In the genomic region with DNA sequence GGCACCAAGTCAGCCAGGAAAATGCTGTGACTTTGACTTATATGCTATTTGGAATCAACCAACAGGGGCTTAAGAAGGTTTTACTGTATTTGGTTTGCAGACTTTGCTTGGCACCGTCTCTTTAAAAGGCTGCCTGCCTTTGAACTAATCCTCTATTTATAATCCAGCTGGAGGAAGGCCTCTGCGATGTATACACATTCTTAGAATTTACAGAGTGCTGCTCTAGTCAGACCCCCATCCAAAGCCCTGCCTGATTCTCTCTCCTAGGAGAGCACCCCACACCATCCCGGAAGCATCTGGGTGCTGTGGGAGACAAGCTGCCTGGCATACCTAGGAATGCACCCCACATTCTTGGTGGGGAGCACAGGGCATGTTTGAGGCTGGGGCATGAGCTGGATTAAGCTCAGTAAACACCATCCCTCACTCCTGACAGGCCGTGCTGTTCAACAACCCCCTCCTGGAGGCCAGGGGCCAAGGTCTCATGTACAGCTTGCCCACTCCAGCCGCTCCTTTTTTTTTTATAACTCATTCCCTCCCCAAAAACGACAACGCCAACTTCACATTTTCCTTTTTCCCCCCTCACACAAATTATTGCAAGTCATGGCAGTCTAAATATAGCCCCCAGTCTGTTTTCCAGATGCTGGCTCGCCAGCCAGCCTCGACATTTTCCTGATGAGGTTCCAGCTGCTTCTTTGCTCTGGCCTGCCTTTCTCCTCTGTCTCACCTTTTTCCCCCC, we compare ENCODE assay signal across 10 mouse cellular contexts.
A peak's percentile ranks its signal among the peaks of the same experiment; 100 is the strongest.
DNase-seq lines count a peak whose midpoint lies in the region; ATAC-seq and TF ChIP-seq lines count a peak whose summit lies in the region.
"Had no signal": no experiment of that assay in that cellular context is flagged by ENCODE, and none has a peak within 500 bp of the region (broad histone marks: within the 10 kb centered on the region; RNA-seq: fewer than 3 reads in every experiment).

No protein-coding gene starts in this region.

- no peak overlapping the region for H3K4me3 ChIP-seq in kidney, embryonic 14.5 days (ENCODE audit: low read length)
- H3K4me3 ChIP-seq in embryonic facial prominence, embryonic 15.5 days (replicated peaks): no peak overlapping the region
- no peak overlapping the region for H3K4me3 ChIP-seq in intestine, embryonic 14.5 days (ENCODE audit: low read depth, low read length)
- no peak overlapping the region for H3K4me3 ChIP-seq in midbrain, embryonic 14.5 days (replicated peaks; ENCODE audit: low read depth, low read length)
- no peak overlapping the region for H3K4me3 ChIP-seq in thymus, adult 2 months (ENCODE audit: control insufficient read depth, insufficient read depth, low read length)
- H3K4me3 ChIP-seq: erythroblast, embryonic 14.5 days had no signal

- no peak for ATAC-seq in kidney, embryonic 14.5 days (ENCODE audit: low FRiP score, low TSS enrichment)
- 0 out of 2 replicates have a peak, but pooled peaks have one; percentile 32 for ATAC-seq in embryonic facial prominence, embryonic 15.5 days (ENCODE audit: insufficient number of reproducible peaks, low FRiP score, low TSS enrichment, low read depth)
- ATAC-seq in intestine, embryonic 14.5 days (replicated peaks; ENCODE audit: low FRiP score, low TSS enrichment, low read depth): peak; percentile 80
- no peak for ATAC-seq in midbrain, embryonic 14.5 days (ENCODE audit: low FRiP score, low TSS enrichment)

- DNase-seq in kidney, adult 11 months: no peak
- DNase-seq in intestine, embryonic 14.5 days (ENCODE audit: low spot score): peak; percentile 80
- DNase-seq in midbrain, embryonic 14.5 days: peak; percentile 51
- DNase-seq in retina, postnatal 1 day: no peak
- DNase-seq in thymus, adult 2 months: no peak
- no peak for DNase-seq in kidney, postnatal 10 days
- DNase-seq: kidney, postnatal 36 days had no signal

- WGBS in kidney, embryonic 14.5 days: 32% methylated on average over 9 of the region's 9 CpGs
- whole genome bisulfite sequencing in embryonic facial prominence, embryonic 15.5 days: 9% methylated on average over 9 of the region's 9 CpGs
- 5% methylated on average over 9 of the region's 9 CpGs for WGBS in intestine, embryonic 14.5 days
- WGBS in midbrain, embryonic 14.5 days: 53% methylated on average over 9 of the region's 9 CpGs
- WGBS in thymus, adult 2 months: 60% methylated on average over 9 of the region's 9 CpGs

- peak overlapping the region; percentile 66 for H3K27ac ChIP-seq in kidney, embryonic 14.5 days (ENCODE audit: low read depth, low read length)
- H3K27ac ChIP-seq in embryonic facial prominence, embryonic 15.5 days (replicated peaks): peak overlapping the region; percentile 87
- H3K27ac ChIP-seq in intestine, embryonic 14.5 days (ENCODE audit: low read depth): peak overlapping the region; percentile 90
- peak overlapping the region; percentile 64; the same call in 1 of the 2 replicates for H3K27ac ChIP-seq in midbrain, embryonic 14.5 days (replicated peaks; ENCODE audit: low read depth, low read length)
- no peak overlapping the region for H3K27ac ChIP-seq in thymus, adult 2 months (ENCODE audit: control insufficient read depth, insufficient read depth, low read length)

- H3K27me3 ChIP-seq in kidney, embryonic 14.5 days (ENCODE audit: control insufficient read depth, insufficient read depth, low read length): no peaks in the 10 kb centered on the region
- no peaks in the 10 kb centered on the region for H3K27me3 ChIP-seq in embryonic facial prominence, embryonic 15.5 days
- no peaks in the 10 kb centered on the region for H3K27me3 ChIP-seq in intestine, embryonic 14.5 days (replicated peaks; ENCODE audit: control insufficient read depth, insufficient read depth, low read length)
- no peaks in the 10 kb centered on the region for H3K27me3 ChIP-seq in midbrain, embryonic 14.5 days (ENCODE audit: control insufficient read depth, insufficient read depth, low read length)
- H3K27me3 ChIP-seq in thymus, adult 2 months (ENCODE audit: control insufficient read depth, insufficient read depth, low read length): no peaks in the 10 kb centered on the region

- no peak overlapping the region for H3K9ac ChIP-seq in kidney, embryonic 14.5 days (ENCODE audit: low read depth, low read length)
- H3K9ac ChIP-seq in embryonic facial prominence, embryonic 15.5 days: no peak overlapping the region
- H3K9ac ChIP-seq in intestine, embryonic 14.5 days (ENCODE audit: low read length): no peak overlapping the region
- no peak overlapping the region for H3K9ac ChIP-seq in midbrain, embryonic 14.5 days (replicated peaks; ENCODE audit: low read length)

- H3K9me3 ChIP-seq in kidney, embryonic 14.5 days (ENCODE audit: control insufficient read depth, low read length): no peaks in the 10 kb centered on the region
- H3K9me3 ChIP-seq in embryonic facial prominence, embryonic 15.5 days (replicated peaks): no peaks in the 10 kb centered on the region
- no peaks in the 10 kb centered on the region for H3K9me3 ChIP-seq in intestine, embryonic 14.5 days (ENCODE audit: control insufficient read depth, low read length)
- no peaks in the 10 kb centered on the region for H3K9me3 ChIP-seq in midbrain, embryonic 14.5 days (ENCODE audit: control insufficient read depth, low read length)

- TF ChIP-seq POLR2A in thymus, adult 2 months (IDR thresholded peaks at IDR 0.05; ENCODE audit: control insufficient read depth, extremely low read depth, insufficient read depth, low read length, poor library complexity): no peak

- H3K4me1 ChIP-seq in kidney, embryonic 14.5 days (ENCODE audit: control insufficient read depth, insufficient read depth, low read length): peaks cover 26% of the 10 kb centered on the region; the same call in 1 of the 2 replicates
- peaks cover 75% of the 10 kb centered on the region for H3K4me1 ChIP-seq in embryonic facial prominence, embryonic 15.5 days
- H3K4me1 ChIP-seq in intestine, embryonic 14.5 days (replicated peaks; ENCODE audit: control insufficient read depth, insufficient read depth, low read length): peaks cover 64% of the 10 kb centered on the region
- peaks cover 17% of the 10 kb centered on the region; the same call in 1 of the 2 replicates for H3K4me1 ChIP-seq in midbrain, embryonic 14.5 days (ENCODE audit: control insufficient read depth, insufficient read depth, low read length)
- H3K4me1 ChIP-seq in thymus, adult 2 months (replicated peaks; ENCODE audit: control insufficient read depth, insufficient read depth, low read length): peaks cover 2% of the 10 kb centered on the region; the same call in 1 of the 2 replicates

- no peak for TF ChIP-seq CTCF in thymus, adult 2 months (IDR thresholded peaks at IDR 0.05; ENCODE audit: borderline replicate concordance, control insufficient read depth, extremely low read depth, insufficient read depth, low read length, poor library complexity)

- no peak overlapping the region for H3K4me2 ChIP-seq in kidney, embryonic 14.5 days (replicated peaks; ENCODE audit: low read depth, low read length)
- H3K4me2 ChIP-seq in embryonic facial prominence, embryonic 15.5 days (replicated peaks): peak overlapping the region; percentile 0; the same call in 1 of the 2 replicates
- peak overlapping the region; percentile 27; the same call in 1 of the 2 replicates for H3K4me2 ChIP-seq in intestine, embryonic 14.5 days (ENCODE audit: low read length)
- no peak overlapping the region for H3K4me2 ChIP-seq in midbrain, embryonic 14.5 days (ENCODE audit: low read length)

- H3K36me3 ChIP-seq in kidney, embryonic 14.5 days (ENCODE audit: control insufficient read depth, insufficient read depth, low read length): no peaks in the 10 kb centered on the region
- H3K36me3 ChIP-seq in embryonic facial prominence, embryonic 15.5 days: no peaks in the 10 kb centered on the region
- H3K36me3 ChIP-seq in intestine, embryonic 14.5 days (ENCODE audit: control insufficient read depth, insufficient read depth, low read length): no peaks in the 10 kb centered on the region
- H3K36me3 ChIP-seq in midbrain, embryonic 14.5 days (ENCODE audit: control insufficient read depth, insufficient read depth, low read length): no peaks in the 10 kb centered on the region
- H3K36me3 ChIP-seq in thymus, adult 2 months (ENCODE audit: control insufficient read depth, insufficient read depth, low read length): no peaks in the 10 kb centered on the region

Comparison
In these comparisons a context has a peak if more than half of its experiments do, and no peak if none do; other contexts are left out.
1. ATAC-seq: peak in embryonic facial prominence, embryonic 15.5 days (single experiment) and intestine, embryonic 14.5 days (single experiment); none in kidney, embryonic 14.5 days (single experiment) and midbrain, embryonic 14.5 days (single experiment).
2. H3K4me2 ChIP-seq: peak in embryonic facial prominence, embryonic 15.5 days (single experiment) and intestine, embryonic 14.5 days (single experiment); none in kidney, embryonic 14.5 days (single experiment) and midbrain, embryonic 14.5 days (single experiment).
3. DNase-seq: peak in intestine, embryonic 14.5 days (single experiment) and midbrain, embryonic 14.5 days (single experiment); none in kidney, adult 11 months (single experiment), retina, postnatal 1 day (single experiment), thymus, adult 2 months (single experiment) and kidney, postnatal 10 days (single experiment).